Mouse (Mus musculus): Measurements from ENCODE around the gene Tmem131l.
A peak's percentile ranks its signal among the peaks of the same experiment; 100 is the strongest.
"Not testable (repeated sequence)": the region's sequence is repeated elsewhere in the genome, so short reads cannot be mapped to it uniquely, and the experiment has no call there.

The Tmem131l gene

DNA sequence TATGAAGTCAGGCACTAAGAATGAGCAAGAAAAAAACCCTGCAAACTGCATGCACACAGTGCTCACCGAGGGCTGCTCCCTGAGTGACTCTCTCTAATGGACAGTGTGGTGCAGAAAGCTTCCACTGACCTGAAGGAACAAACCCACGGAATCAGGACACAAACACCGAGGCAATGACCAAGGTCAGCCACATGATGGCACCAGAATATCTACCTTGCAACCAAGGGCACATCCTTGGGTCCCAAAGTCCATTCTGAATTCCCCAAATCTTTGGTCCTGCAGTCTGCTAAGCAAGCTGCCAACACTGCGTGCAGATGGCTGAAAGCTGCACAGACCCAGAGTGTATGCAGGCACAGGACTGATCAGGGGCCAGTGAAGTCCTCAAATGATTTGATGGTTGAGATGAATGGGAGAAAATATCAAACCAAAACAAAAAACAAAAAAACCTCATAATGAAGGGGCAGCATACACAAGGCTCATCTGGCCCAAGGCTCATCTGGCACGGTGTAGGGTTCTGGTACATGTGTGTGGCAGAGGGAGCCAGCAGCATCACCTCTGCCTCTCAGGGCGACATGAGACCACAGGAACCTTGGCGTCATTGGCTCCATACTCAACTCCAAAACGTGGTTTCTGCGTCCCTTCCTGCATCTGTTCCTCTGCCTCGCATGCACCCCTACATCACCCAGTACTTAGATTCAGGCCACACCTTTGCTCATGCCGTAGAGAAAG lies 124.0 kb downstream of the Tmem131l start:
- DNase-seq (ENCODE audit: low spot score in 2 of 2): no peak

GRCm38 (mm10) chr3:83915102-83915501 lies 124.9 kb downstream of the Tmem131l start:
- no peak for DNase-seq (ENCODE audit: low spot score in 2 of 2)

GRCm38 (mm10) chr3:83910707-83911106 lies 129.3 kb downstream of the Tmem131l start:
- no peak for DNase-seq (ENCODE audit: low spot score in 2 of 2)

DNA sequence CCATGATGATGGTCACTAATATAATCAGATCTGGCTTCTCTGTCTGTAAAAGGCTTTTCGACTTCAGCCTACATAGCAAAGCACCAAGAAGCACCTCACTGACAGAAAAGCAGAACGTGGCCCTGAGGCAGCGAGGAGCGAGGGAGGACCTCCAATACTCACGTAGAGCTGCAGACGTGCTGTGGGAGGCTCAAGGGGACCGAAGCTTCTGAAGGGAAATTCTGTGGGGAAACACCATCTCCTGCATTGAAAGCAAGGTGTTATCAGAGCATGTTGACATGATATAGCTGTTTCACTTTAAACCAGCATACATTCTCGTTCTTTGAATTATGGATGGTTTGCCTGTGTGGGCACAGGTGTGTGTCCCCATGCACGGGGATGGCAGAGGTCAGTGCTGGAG lies 133.8 kb downstream of the Tmem131l start:
- no peak for DNase-seq (ENCODE audit: low spot score in 2 of 2)

- DNase-seq (ENCODE audit: low spot score in 2 of 2): no peak
Measured at GRCm38 (mm10) chr3:83905161-83905560, 134.8 kb downstream of the Tmem131l start.

- no peak for DNase-seq (ENCODE audit: low spot score in 2 of 2)
Measured at GRCm38 (mm10) chr3:83904176-83904958, 135.6 kb downstream of the Tmem131l start.

DNA sequence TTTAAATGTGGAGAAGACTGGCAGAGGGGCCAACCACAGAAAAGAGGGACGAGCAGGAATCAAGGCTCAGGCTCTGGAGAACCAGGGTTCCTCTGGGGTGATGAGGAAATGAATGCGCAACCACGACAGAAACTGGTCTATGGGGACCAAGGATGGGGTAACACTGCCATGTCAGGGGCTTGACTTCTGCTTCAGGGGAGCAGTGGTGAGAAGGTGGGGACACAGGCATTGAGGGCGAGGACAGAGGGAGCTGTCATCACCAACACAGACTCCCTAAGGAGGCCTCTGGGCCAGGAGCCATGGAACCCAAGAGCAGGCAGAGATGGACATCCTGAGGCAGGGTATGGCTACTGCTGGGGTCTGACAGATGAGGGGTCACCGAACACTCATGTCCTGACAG lies 137.0 kb downstream of the Tmem131l start:
- DNase-seq (ENCODE audit: low spot score in 2 of 2): no peak

- DNase-seq (ENCODE audit: low spot score in 2 of 2): no peak
Measured at GRCm38 (mm10) chr3:83902459-83902858, 137.5 kb downstream of the Tmem131l start.

DNA sequence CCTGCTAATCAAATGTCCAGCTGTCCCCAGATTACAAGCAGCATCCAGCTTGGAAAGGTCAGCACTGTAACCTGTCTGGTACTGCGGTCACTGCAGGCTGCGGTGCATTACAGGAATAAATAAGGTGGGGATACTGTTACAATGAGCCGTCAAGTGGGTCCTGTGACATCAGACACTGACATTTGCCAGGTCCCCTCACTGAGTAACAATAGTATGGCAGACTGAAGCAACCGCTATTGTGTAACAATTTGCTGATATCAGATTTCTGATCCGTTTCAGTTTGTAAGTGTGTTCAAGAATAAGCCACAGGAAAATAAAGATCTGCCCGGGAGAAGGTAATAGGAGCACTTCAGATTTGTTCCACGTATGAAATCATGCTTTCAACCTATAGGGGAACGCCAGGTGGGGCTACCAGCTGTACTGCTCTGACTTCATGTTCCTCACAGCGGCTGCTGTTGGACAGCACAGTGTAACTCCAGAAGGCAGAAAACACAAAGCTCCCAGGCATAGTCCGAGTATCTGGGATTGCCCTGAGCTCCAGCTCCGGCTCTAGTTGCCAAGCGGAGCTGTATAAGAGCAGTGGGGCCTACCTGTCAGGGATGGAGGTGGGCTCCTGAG lies 139.1 kb downstream of the Tmem131l start:
- no peak for DNase-seq (ENCODE audit: low spot score in 2 of 2)

DNA sequence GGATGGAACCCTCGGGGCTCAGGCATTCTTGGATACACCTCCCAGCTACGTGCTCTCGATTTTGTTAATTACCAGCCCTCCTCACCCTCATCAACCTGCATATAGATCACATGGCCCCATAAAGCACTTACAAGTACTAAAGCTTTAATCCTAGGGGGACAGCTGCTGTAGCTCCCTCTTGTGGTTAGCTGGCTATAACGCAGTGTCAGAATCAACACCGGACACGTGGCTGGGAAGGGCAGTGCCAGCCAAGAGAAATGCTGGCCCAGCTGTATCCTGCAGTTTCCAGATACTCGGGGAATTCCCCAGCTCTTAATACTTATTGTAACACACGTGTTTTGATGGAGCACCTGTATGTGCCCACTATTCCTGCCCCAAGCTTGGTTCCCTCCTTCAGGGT lies 140.4 kb downstream of the Tmem131l start:
- peak in 1 of 2 experiments; percentile 27 for DNase-seq (ENCODE audit: low spot score in 2 of 2)

GRCm38 (mm10) chr3:83898246-83898645 lies 141.7 kb downstream of the Tmem131l start:
- DNase-seq (ENCODE audit: low spot score in 2 of 2): no peak

- no peak for DNase-seq (ENCODE audit: low spot score in 2 of 2)
Measured at GRCm38 (mm10) chr3:83895811-83896210, 144.2 kb downstream of the Tmem131l start.

DNA sequence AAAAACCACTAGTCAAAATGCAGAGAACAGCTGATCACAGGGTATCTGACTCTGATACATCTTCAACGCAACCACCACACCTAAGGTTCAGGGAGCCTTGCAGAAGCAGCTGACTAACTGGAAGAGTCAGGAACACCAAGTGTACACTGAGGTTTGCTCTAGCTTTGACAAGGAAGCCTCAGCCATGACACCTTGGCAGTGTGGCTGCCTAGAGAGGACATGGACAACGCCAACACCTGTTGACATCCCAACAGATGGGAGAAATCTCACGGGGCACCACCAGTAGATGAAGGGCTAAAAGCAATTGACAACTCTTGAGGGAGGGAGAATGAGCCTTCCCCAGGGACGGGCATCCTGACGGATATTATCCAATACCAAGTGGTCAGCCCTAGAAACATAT lies 144.9 kb downstream of the Tmem131l start:
- no peak for DNase-seq (ENCODE audit: low spot score in 2 of 2)

DNA sequence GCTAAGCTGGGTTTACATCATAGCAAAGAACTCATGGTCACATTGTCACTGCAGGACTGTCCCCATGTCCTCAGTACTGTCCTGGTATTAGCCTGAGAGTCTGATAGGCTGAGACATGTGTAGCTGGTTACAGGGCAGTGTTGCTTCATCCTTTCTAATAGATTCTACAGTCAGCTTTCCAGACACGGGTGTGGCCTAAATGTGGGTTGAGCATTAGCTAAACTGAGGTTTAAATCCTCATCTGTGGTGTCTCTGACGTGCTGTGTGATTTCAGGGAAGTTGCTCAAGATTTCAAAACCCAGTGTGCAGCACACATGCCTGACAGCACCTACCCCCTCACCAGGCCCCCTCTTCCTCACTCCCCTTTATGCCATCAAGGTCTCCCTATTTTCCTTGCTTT lies 154.8 kb downstream of the Tmem131l start:
- no peak for DNase-seq (ENCODE audit: low spot score in 2 of 2)

- DNase-seq (ENCODE audit: low spot score in 2 of 2): not testable (repeated sequence)
Measured at GRCm38 (mm10) chr3:83879261-83880050, 160.5 kb downstream of the Tmem131l start.

DNA sequence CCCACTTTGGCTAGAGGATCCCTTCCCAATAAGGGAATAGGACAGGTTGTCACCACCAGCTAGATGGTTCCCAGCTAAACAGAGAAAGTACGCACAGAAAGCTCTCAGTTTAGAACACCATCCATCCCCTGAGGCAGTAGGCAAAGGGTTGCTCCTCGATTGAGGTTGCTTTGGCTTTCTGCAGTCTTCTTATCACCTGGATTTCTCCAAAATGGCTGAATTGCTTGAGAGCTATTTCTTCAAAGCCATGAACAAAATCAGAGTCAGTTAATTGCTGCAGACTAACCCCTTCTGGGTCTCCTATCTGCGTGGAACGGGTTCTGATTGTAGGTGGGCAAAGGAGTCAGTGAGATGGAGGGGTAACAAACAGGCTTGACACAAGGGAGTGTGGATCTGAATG lies 161.2 kb downstream of the Tmem131l start:
- no peak for DNase-seq (ENCODE audit: low spot score in 2 of 2)

- no peak for DNase-seq (ENCODE audit: low spot score in 2 of 2)
Measured at GRCm38 (mm10) chr3:83876299-83876698, 163.7 kb downstream of the Tmem131l start.

DNA sequence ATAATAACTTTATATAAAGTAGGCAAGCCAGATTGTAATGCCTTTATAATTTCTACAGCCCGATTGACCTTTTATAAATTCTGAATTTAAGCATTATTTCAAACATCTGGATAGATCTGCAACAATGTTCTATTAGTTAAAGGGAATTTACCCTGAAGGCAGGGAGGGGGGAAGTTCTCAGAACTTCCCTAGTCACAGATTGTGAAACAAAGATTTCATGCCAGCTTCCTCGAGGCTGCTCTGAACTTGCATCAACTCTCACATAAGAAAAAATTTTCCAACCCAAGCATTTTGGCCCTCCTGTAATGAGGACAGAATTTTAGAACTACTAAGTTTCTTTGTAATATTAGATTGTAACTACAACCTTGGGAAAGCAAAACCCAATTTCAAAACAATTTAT lies 164.9 kb downstream of the Tmem131l start:
- DNase-seq (ENCODE audit: low spot score in 2 of 2): not testable (repeated sequence)

DNA sequence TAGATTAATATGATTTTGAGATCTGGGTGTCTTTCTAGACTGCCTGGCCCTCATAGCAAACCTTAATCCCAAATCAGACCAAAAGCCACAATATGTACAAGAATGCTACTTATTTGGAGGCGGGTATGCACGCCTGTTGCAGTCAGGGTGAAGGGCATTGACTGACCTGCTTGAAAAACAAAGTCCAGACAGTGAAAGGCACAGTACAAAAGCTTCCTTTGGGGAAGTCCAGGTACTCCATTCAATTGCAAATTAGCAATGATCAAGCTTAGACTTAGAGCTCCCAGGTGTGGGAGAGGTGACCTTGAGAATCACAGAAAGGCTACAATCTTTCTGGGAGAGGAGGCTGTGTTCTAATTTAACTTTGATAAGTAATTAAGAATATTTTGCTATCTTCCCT lies 167.1 kb downstream of the Tmem131l start:
- not testable (repeated sequence) for DNase-seq (ENCODE audit: low spot score in 2 of 2)

GRCm38 (mm10) chr3:83871962-83872361 lies 168.0 kb downstream of the Tmem131l start:
- not testable (repeated sequence) for DNase-seq (ENCODE audit: low spot score in 2 of 2)

GRCm38 (mm10) chr3:83871559-83871958 lies 168.4 kb downstream of the Tmem131l start:
- not testable (repeated sequence) for DNase-seq (ENCODE audit: low spot score in 2 of 2)

GRCm38 (mm10) chr3:83869776-83870175 lies 170.2 kb downstream of the Tmem131l start:
- no peak for DNase-seq (ENCODE audit: low spot score in 2 of 2)

All from frontal cortex, postnatal 25 days (tissue).